Mouse (Mus musculus): ENCODE data around the gene Rps27l.

DNA sequence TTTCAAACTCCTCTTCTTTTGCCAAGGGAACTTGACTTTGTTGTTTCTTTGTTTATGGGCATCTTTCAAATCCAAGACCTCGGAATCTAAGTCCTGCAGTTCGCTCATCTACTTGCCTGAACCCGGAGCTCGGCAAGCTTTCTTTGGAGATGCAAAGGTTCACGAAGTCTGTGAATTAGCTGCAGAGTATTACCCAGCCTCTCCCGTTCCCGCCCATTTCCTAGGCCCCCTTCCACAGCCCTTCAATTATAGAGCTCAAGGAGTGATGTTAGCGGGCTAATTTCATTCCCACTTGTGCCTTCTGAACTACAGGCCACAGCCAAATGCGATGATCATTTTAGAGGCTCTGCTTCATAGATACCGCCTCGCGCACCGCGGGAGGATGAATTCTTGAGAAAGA lies 25.9 kb upstream of the Rps27l start:
- TF ChIP-seq TCF12 (IDR thresholded peaks at IDR 0.05; ENCODE audit: low read depth, low read length): no peak
- no peak for TF ChIP-seq MAFK (IDR thresholded peaks at IDR 0.05; ENCODE audit: borderline replicate concordance, low read depth, low read length)
- no peak for TF ChIP-seq CTCF (IDR thresholded peaks at IDR 0.05 in 2 of 3, conservative IDR thresholded peaks at IDR 0.05 in 1 of 3; ENCODE audit: control insufficient read depth in 1 of 3, insufficient read depth in 1 of 3, low read depth in 2 of 3, low read length in 3 of 3, poor library complexity in 1 of 3, severe bottlenecking in 1 of 3)
- TF ChIP-seq ZNF384 (IDR thresholded peaks at IDR 0.05; ENCODE audit: low read depth, low read length): no peak

All from MEL (cell line).